Mouse (Mus musculus): Measurements from ENCODE around the gene Leng9. TPM values are rescaled to one million over a fixed set of nuclear protein-coding genes. Genes with fewer than 3 reads are reported as not detected.
"Not testable (repeated sequence)": the region's sequence is repeated elsewhere in the genome, so short reads cannot be mapped to it uniquely, and the experiment has no call there.

The Leng9 gene
- 1.8 and 2.5 TPM in 2 replicates for polyA plus RNA-seq (2014; fragmentation: Nextera tagmentation; extraction: Ambion mirVana)

DNA sequence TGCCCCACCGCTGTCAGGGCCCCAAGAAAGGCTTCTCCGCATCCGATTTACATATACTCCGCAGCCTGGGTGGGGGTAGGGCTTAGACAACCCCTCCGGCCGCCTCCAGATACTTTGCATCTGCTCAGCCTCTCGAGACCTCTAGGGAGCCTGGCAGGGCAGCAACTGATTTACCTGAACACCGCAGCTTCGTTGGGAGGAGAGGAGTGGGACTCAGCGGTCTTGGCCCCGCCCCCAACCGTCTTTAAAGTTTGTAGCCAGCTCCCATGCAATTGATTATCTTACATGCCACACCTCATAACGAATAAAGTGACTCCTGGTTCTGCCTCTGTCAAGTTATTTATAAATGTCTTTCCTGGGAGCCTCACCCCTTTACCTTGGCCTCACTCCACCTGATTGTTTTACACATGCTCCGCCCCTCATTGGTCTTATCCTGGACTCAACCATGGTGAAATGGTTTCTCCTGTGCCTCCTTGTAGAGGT, at the start of gene Leng9:
Gene Leng9, minus strand, starts transcription at position 316 of the 483 bp plus-strand sequence.
- peaks cover 29% of the 10 kb centered on the region for H3K36me3 ChIP-seq (ENCODE audit: control insufficient read depth, insufficient read depth, low read length)
- peak within 1 kb of the TSS; percentile 91 for H3K4me2 ChIP-seq (replicated peaks; ENCODE audit: low read depth, low read length)
- H3K27me3 ChIP-seq (ENCODE audit: control insufficient read depth, insufficient read depth, low read length), result peaks cover 13% of the 10 kb centered on the region
- WGBS, result 2% methylated on average over 14 of the region's 14 CpGs
- peak within 1 kb of the TSS; percentile 70 for H3K4me3 ChIP-seq (ENCODE audit: low read length)
- no peaks in the 10 kb centered on the region for H3K9me3 ChIP-seq (ENCODE audit: control insufficient read depth, low read length)
- H3K4me1 ChIP-seq (ENCODE audit: control insufficient read depth, insufficient read depth, low read length), result peaks cover 13% of the 10 kb centered on the region
- peak within 1 kb of the TSS; percentile 75 for H3K27ac ChIP-seq (ENCODE audit: low read depth, low read length)
- no peak; the same call in 1 of the 2 replicates for ATAC-seq (ENCODE audit: low FRiP score, low TSS enrichment)
- peak within 1 kb of the TSS; percentile 63 for H3K9ac ChIP-seq (ENCODE audit: low read depth, low read length)

DNA sequence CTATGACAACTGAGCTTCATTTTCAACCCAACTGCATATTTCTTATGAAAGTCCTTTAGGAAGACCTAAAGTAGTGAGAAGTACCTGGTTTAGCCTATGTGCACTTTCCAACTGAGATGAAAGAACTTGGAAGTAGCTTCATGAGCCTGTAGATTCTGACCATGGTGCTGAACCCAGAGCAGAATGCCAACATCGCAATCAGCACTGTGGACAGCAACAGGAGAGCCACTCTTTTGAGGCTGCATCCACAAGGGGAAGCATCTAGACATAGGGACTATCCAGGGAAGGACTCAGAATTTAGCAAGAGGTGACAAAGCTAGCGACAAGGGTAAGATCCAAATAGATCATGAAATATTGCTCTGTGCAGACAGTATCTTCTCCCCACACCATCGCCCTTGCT, 28.3 kb upstream of the Leng9 start:
- H3K36me3 ChIP-seq (ENCODE audit: control insufficient read depth, insufficient read depth, low read length), result no peaks in the 10 kb centered on the region
- no peak overlapping the region for H3K4me3 ChIP-seq (ENCODE audit: low read length)
- no peak overlapping the region for H3K27ac ChIP-seq (ENCODE audit: low read depth, low read length)
- no peak overlapping the region for H3K9ac ChIP-seq (ENCODE audit: low read depth, low read length)
- H3K9me3 ChIP-seq (ENCODE audit: control insufficient read depth, low read length), result no peaks in the 10 kb centered on the region
- no peaks in the 10 kb centered on the region for H3K4me1 ChIP-seq (ENCODE audit: control insufficient read depth, insufficient read depth, low read length)
- H3K27me3 ChIP-seq (ENCODE audit: control insufficient read depth, insufficient read depth, low read length), result no peaks in the 10 kb centered on the region
- no peak for ATAC-seq (ENCODE audit: low FRiP score, low TSS enrichment)
- 41% methylated on average over 3 of the region's 3 CpGs for WGBS
- H3K4me2 ChIP-seq (replicated peaks; ENCODE audit: low read depth, low read length), result no peak overlapping the region

DNA sequence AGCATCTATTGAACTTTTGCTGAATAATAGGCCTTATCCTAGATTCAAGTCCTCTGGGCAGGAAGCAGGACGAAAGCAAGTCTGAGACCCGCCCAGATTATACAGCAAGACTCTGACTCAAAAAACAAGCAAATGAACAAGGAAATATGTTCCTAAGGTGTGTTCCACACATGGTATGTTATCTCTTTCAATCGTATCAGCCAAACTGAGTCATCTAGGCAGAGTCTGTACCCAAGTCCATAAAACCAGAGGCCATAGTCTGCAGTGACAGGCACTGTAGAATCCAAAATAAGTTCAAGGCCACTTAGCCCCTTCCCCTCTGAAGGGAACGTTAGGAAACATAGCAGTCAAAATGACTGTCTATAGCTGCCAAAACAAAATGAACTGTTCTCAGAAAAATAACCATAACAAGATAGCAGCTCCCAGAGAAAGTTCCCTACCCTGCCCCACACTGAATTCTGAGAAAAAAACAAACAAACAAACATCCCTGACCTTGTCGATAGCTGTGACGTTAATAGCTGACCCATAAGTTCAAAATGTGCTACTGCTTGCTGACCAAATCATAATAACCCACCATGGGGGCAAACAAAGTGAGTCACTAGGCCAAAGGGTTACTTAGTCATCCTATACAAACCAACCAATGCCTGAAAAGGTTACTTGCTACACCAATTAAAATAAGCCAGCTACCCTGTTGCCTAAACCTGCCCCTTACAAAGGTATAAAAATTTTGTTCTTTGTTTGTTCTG, 20.2 kb upstream of the Leng9 start:
- WGBS, result 85% methylated on average over 6 of the region's 6 CpGs
- Histone ChIP-seq H3K9ac (ENCODE audit: low read depth, low read length) (no peak overlapping the region), H3K4me1 (ENCODE audit: control insufficient read depth, insufficient read depth, low read length) (no peaks in the 10 kb centered on the region; the same call in 1 of the 2 replicates), H3K4me2 (replicated peaks; ENCODE audit: low read depth, low read length) (no peak overlapping the region), H3K9me3 (ENCODE audit: control insufficient read depth, low read length) (no peaks in the 10 kb centered on the region), H3K36me3 (ENCODE audit: control insufficient read depth, insufficient read depth, low read length) (no peaks in the 10 kb centered on the region), H3K27me3 (ENCODE audit: control insufficient read depth, insufficient read depth, low read length) (no peaks in the 10 kb centered on the region), H3K27ac (ENCODE audit: low read depth, low read length) (no peak overlapping the region), H3K4me3 (ENCODE audit: low read length) (no peak overlapping the region)
- ATAC-seq (ENCODE audit: low FRiP score, low TSS enrichment), result no peak

DNA sequence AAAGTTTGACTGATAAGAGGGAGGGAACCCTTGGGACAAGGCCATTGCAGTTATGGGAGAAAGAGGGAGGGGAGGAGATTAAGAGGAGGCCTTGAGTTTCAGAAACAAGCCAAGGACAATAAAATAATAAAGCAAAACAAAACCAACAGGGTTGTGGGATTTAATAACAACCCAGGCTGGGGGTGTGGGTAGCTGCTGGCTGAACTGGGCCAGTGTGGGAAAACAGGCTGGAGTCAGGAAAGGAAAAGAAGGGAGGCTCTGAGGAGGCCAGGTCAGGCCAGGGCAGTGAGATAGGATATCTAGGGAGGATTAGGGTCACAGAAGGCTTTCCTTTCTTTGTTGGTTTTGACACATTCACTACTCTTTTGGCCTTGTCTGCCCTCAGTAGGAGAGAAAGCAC, 16.9 kb upstream of the Leng9 start:
- Histone ChIP-seq H3K9ac (ENCODE audit: low read depth, low read length) (no peak overlapping the region), H3K36me3 (ENCODE audit: control insufficient read depth, insufficient read depth, low read length) (no peaks in the 10 kb centered on the region), H3K4me1 (ENCODE audit: control insufficient read depth, insufficient read depth, low read length) (peaks cover 3% of the 10 kb centered on the region), H3K4me2 (replicated peaks; ENCODE audit: low read depth, low read length) (no peak overlapping the region), H3K9me3 (ENCODE audit: control insufficient read depth, low read length) (no peaks in the 10 kb centered on the region), H3K27me3 (ENCODE audit: control insufficient read depth, insufficient read depth, low read length) (no peaks in the 10 kb centered on the region), H3K27ac (ENCODE audit: low read depth, low read length) (no peak overlapping the region), H3K4me3 (ENCODE audit: low read length) (no peak overlapping the region)
- ATAC-seq (ENCODE audit: low FRiP score, low TSS enrichment), result no peak

DNA sequence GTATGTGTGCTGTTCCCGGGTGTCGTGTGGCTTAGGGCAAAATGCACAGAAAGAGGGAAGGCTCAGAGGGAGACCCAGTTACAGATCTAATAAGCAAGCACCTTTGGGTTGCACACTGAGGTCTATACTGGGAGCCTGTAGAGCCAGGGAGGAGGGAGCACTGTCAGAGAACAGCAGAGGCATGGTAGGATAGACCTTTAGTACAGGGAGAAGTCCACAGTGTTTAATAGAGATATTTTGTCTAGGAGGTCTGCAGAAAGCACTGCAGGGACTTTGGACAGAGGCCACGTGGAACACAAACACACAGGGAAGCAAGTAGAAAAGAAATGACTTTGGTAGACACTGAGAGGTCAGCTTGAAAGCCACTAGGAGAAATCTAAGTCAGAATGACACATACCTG, 15.1 kb upstream of the Leng9 start:
- no peaks in the 10 kb centered on the region for H3K9me3 ChIP-seq (ENCODE audit: control insufficient read depth, low read length)
- H3K4me1 ChIP-seq (ENCODE audit: control insufficient read depth, insufficient read depth, low read length), result peaks cover 3% of the 10 kb centered on the region
- WGBS, result 13% methylated on average over 3 of the region's 3 CpGs
- no peaks in the 10 kb centered on the region for H3K27me3 ChIP-seq (ENCODE audit: control insufficient read depth, insufficient read depth, low read length)
- no peaks in the 10 kb centered on the region for H3K36me3 ChIP-seq (ENCODE audit: control insufficient read depth, insufficient read depth, low read length)
- 0 out of 2 replicates have a peak overlapping the region, but pooled peaks have one; percentile 51 for H3K27ac ChIP-seq (ENCODE audit: low read depth, low read length)
- no peak overlapping the region for H3K9ac ChIP-seq (ENCODE audit: low read depth, low read length)
- H3K4me2 ChIP-seq (replicated peaks; ENCODE audit: low read depth, low read length), result peak overlapping the region; percentile 67
- H3K4me3 ChIP-seq (ENCODE audit: low read length), result peak overlapping the region; percentile 53; the same call in 1 of the 2 replicates
- no peak for ATAC-seq (ENCODE audit: low FRiP score, low TSS enrichment)

DNA sequence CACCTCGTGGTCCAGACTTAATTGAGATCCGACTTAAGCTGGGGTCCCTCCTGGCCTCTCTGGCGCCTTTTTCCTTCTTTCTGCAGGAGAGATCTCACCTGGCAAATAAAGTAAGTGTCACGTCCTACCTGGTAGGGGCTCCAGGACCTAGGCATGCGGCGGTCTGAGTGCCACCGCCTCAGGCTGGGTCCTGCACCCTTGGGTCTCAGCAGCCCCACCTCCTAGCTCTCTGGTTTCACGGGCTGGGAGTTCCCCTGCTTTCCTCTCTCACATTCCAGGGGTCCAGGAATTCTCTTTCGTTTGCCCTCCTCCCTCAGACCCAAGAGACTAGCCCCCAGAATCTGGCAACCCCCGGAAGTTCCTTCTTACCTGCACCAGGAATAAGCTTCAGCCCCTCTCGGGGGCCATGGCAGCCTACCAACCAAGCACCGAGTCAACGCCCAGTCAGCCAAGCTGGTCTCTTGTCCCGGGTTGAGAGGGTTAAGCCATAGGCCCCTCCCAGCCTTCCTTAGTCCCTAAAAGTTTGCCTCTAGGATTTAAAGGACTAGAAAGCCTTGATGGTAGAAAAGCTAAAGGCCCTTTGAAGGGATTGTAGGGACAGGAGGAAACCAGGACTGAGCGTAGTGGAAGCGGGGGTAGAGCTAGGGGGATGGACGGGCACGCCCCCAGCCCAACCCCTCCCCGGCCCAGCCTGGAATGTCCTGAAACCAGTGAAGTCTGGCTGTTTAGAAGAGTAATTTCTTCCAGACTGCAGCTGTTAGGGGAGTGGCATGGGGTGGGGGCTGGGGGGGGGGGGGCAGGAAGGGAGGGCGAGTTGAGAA, 14.1 kb upstream of the Leng9 start, which contains the start of gene Cdc42ep5:
Gene Cdc42ep5, minus strand, starts transcription at position 771 of the 821 bp plus-strand sequence.
- WGBS, result 0% methylated on average over 19 of the region's 20 CpGs
- Histone ChIP-seq H3K27ac (ENCODE audit: low read depth, low read length) (peak within 1 kb of the TSS; percentile 68), H3K4me3 (ENCODE audit: low read length) (peak within 1 kb of the TSS; percentile 53), H3K36me3 (ENCODE audit: control insufficient read depth, insufficient read depth, low read length) (no peaks in the 10 kb centered on the region), H3K9me3 (ENCODE audit: control insufficient read depth, low read length) (no peaks in the 10 kb centered on the region), H3K4me1 (ENCODE audit: control insufficient read depth, insufficient read depth, low read length) (peaks cover 3% of the 10 kb centered on the region), H3K9ac (ENCODE audit: low read depth, low read length) (peak within 1 kb of the TSS; percentile 58), H3K4me2 (replicated peaks; ENCODE audit: low read depth, low read length) (peak within 1 kb of the TSS; percentile 67), H3K27me3 (ENCODE audit: control insufficient read depth, insufficient read depth, low read length) (no peaks in the 10 kb centered on the region)
- ATAC-seq (ENCODE audit: low FRiP score, low TSS enrichment), result peak; percentile 96

DNA sequence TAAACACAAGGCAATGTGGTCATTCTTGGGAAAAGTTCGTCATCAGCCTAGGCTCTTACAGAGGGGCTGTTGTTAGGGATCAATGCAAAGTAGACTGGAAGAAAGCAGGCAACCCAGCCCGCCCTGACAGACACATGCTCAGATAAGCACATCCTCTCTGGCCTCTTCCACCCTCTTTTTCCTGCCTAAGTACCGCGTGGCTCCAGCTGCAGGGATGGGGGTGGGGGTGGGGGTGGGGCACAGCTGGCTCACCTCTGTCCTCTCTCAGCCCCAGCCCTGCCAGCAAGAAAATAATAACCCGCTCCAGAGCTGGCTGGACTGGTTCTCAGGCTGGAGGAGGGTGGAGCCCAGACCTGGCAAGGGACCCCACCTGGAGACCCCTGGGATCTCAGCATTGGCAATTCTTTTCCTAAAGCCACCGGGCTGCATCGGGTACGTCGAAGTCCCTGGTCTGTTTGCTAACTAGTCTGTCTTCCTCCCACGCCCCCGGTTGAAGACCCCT, 13.4 kb upstream of the Leng9 start:
- Histone ChIP-seq H3K9me3 (ENCODE audit: control insufficient read depth, low read length) (no peaks in the 10 kb centered on the region), H3K9ac (ENCODE audit: low read depth, low read length) (peak overlapping the region; percentile 58), H3K36me3 (ENCODE audit: control insufficient read depth, insufficient read depth, low read length) (no peaks in the 10 kb centered on the region), H3K4me1 (ENCODE audit: control insufficient read depth, insufficient read depth, low read length) (peaks cover 3% of the 10 kb centered on the region), H3K27ac (ENCODE audit: low read depth, low read length) (peak overlapping the region; percentile 68; the same call in 1 of the 2 replicates), H3K4me2 (replicated peaks; ENCODE audit: low read depth, low read length) (peak overlapping the region; percentile 67), H3K27me3 (ENCODE audit: control insufficient read depth, insufficient read depth, low read length) (no peaks in the 10 kb centered on the region), H3K4me3 (ENCODE audit: low read length) (peak overlapping the region; percentile 53)
- peak; percentile 64 for ATAC-seq (ENCODE audit: low FRiP score, low TSS enrichment)
- WGBS, result 0% methylated on average over 11 of the region's 11 CpGs

DNA sequence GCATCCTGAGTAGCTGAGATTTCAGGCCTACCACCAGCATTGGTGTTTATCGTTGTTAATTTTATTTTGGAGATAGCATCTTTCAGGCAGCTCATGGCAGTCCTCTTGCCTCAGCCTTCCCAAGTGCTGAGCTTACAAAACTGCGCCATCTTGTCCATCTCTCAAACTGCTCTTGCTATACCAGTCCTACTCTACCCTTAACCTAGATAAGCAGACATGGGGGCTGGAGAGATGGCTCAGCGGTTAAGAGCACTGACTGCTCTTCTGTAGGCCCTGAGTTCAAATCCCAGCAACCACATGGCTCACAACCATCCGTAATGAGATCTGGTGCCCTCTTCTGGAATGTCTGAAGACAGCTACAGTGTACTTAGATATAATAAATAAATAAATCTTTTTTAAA, 11.4 kb upstream of the Leng9 start:
- H3K36me3 ChIP-seq (ENCODE audit: control insufficient read depth, insufficient read depth, low read length); H3K27me3 ChIP-seq (ENCODE audit: control insufficient read depth, insufficient read depth, low read length); H3K9me3 ChIP-seq (ENCODE audit: control insufficient read depth, low read length); H3K4me3 ChIP-seq (ENCODE audit: low read length); ATAC-seq (ENCODE audit: low FRiP score, low TSS enrichment); H3K27ac ChIP-seq (ENCODE audit: low read depth, low read length); H3K9ac ChIP-seq (ENCODE audit: low read depth, low read length); H3K4me2 ChIP-seq (replicated peaks; ENCODE audit: low read depth, low read length); H3K4me1 ChIP-seq (ENCODE audit: control insufficient read depth, insufficient read depth, low read length): not testable (repeated sequence)
- WGBS, result 97% methylated on average over 4 of the region's 4 CpGs

Data from kidney, embryonic 14.5 days (tissue).